Mouse (Mus musculus): Measurements from ENCODE around the gene Aanat. TPM values are rescaled to one million over a fixed set of nuclear protein-coding genes. Genes with fewer than 3 reads are reported as not detected.

Aanat gene
- total RNA-seq (2021), result not detected
- long read RNA-seq, experiment 1, result 0 reads
- long read RNA-seq, experiment 2, result 0 reads

- DNase-seq, result no peak
Observed at GRCm38 (mm10) chr11:116586310-116586709, at the start of gene Aanat. TSS of gene Aanat (plus strand) at chr11:116586432.

DNA sequence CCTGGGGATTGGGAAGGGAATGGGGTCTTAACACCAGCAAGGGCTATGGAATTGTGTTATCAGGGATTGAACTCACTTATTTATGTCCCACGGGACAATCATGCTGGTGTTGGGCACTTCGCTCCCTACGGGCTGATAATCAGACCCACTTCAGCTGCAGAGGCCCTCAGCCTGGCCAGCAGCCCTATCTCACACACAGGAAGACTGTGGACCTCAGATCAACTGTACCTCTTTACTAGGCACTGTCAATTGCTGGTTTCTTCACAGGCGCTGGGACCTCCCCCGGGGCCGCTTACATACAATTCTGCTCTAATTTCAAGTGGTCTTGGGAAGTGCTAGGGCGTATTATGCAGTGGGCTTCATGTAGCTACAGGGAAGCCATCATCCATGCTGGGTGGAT lies 49.5 kb upstream of the Aanat start:
- DNase-seq, result no peak

DNA sequence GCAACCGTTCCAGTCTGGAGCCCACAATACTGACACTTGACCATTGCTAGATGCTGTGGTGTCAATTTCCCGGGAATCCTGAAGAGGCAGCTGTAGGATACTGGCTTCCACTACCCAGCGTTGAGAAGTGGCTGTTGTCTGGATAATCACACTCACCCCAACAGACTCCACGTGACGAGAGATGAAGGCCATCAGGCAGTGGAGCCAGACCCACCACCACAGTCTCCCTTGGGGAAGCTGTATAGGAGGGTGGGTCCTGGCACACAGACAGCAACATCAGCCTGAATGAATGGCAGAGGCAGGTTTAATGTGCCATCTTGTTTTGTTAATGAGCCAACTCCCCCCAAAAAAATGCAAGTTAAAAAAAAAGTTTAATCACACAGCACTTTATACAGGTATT lies 48.8 kb upstream of the Aanat start:
- no peak for DNase-seq

DNA sequence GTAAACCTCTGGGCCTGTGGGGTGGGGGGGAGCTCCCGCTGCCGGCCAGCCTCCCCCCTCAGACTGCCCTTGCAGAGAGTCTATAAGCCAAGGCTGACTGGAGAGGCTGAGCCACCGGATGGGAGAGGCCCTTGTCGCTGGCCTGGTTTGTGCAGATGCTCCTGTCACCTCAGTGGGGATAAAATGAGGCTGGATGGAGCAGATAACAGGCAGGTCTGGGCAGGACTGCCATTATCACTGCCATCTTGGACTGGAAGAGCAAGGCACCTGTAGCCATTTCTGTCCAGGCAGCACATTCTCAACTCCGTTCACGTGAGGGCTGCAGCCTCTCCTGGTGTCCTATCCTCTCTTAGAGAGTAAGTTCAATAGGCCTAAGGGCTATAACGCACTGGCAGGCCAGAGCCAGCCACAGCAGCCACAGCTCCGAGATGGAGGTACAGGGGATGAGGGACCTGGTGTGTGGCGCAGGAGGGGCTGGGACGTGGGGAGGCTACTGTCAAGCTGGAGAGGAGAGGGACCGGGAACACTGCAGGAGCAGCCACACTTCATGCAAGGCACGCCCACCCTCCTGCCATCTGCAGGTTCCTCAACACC lies 48.0 kb upstream of the Aanat start:
- no peak for DNase-seq

- DNase-seq, result no peak
Observed at GRCm38 (mm10) chr11:116541183-116541582, 45.0 kb upstream of the Aanat start.

GRCm38 (mm10) chr11:116543110-116543509 lies 43.1 kb upstream of the Aanat start:
- DNase-seq, result no peak

DNA sequence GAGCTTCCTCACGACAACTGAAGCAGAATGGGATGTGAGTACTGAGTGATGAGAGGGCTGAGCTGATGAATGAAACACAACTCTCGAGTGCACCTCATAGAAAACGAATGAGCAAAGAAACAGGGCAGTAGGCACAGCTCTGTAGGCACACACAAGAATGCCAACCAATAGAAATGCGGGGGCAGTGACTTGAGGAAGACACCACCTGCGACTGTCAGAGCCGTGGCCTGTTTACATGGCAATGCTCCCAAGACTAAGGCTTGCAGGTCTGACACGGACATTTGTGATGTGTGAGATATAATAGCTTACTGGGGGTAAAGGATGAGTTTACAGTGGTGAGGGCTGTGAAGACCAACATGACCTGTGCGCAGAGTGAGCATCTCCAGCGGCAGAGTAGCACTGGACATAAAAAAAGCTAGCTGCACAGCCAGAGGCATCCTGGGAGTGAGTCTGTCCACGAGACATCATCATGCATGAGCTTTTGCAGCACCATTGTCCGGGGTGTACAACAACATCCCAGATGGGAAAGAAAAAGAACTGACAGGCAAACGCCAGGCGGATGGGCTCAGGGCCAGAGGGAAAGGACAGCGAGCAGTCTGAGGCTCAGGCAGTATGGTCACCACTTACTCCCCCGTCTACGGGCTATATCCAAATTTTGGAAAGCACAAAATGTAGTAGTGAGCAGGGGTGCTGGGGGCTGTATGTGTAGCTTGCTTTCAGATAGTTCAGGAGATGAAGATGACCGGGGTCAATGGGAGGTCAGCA lies 38.8 kb upstream of the Aanat start:
- DNase-seq, result no peak

DNA sequence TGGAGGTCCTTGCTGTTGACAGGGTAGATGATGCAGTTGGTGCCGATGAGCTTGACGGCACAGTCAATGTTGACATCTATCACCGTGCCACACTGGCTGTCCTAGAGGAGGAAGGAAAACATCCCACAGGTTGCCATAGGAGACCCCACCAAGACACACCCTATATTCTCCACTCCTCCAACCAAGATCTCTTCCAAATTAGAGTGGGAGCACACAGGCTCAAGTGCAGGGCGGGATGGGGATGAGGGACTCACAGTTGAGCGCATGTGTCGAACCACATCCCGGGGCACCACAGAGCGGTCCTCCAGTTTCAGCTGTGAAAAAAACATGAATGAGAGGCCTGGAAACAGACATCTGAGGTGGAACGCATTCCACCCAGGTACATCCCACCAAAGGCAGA lies 37.5 kb upstream of the Aanat start:
- no peak for DNase-seq

DNA sequence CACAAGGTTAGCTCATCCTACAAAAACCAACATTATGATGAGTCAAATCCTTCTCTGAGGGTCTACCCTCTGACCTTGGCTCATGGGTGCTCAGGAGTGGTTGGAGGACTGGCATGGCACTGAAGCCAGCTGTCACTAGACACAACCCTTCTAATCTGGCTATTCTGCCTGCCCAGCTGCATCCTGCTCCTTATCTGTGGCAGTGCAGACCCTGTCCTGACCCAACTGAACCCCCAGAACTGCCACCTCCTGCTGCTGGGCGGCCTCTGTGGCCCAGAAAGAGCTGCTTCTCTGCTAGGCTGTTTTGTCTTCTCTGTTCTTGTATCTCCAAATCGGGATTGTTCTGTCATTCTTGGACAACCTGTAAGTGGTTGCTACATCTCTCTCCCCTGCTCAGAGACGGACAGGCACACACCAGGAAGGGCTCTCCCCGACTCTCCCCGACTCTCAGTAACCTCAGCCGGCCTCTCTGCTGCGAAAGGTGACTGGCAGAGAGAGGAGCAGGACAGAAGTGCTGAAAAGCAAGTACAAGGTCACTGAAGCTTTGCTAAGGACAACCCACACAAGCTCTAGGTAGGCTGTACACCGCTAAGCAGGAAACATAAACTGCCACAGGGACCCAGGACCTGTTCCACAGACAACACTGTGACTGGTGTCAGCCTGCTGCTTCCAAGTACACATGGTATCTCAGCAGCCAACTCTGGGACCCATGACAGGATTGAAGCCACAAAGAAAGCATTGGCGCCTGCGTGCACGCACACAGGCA lies 36.8 kb upstream of the Aanat start:
- no peak for DNase-seq

GRCm38 (mm10) chr11:116550748-116551147 lies 35.5 kb upstream of the Aanat start:
- DNase-seq, result no peak

DNA sequence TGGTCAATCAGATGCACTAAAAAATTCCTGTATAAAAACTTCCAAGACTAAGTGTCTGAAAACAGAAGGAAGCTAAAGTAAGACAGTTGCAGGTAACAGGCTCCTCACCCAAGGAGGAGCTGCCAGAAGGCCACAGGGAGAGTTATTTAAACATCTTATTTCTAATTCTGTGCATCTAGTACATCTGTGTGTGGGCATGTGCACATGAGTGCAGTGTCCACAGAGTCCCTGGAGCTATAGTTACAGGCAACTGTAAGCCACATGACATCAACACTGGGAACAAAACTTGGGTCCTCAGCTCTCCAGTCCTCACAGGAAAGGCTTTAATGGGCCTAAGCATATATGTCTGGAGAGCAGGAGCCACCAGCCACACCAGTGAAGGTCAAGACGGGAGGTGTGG lies 34.0 kb upstream of the Aanat start:
- DNase-seq, result no peak

- DNase-seq, result no peak
Observed at GRCm38 (mm10) chr11:116554171-116554878, 31.9 kb upstream of the Aanat start.

- no peak for DNase-seq
Observed at GRCm38 (mm10) chr11:116555572-116555971, 30.7 kb upstream of the Aanat start.

DNA sequence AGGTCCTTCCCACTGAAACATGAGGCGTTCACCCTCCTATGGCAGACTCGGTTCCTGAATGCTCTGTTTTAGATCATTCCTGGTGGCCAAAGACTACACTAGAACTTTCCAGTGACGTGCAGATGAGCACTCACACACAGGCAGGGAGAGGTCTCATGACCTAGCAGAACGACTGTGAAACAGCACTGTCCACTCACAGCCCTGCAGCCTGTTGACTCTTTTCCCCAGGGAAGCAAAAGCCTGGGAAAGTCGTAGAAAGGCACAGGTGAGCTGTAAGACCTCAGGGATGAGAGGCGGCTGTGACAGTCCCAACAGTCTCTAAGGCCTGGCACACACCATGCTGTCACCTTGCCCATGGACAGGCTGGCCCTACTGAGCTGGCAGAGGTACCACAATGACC lies 29.9 kb upstream of the Aanat start:
- DNase-seq, result no peak

DNA sequence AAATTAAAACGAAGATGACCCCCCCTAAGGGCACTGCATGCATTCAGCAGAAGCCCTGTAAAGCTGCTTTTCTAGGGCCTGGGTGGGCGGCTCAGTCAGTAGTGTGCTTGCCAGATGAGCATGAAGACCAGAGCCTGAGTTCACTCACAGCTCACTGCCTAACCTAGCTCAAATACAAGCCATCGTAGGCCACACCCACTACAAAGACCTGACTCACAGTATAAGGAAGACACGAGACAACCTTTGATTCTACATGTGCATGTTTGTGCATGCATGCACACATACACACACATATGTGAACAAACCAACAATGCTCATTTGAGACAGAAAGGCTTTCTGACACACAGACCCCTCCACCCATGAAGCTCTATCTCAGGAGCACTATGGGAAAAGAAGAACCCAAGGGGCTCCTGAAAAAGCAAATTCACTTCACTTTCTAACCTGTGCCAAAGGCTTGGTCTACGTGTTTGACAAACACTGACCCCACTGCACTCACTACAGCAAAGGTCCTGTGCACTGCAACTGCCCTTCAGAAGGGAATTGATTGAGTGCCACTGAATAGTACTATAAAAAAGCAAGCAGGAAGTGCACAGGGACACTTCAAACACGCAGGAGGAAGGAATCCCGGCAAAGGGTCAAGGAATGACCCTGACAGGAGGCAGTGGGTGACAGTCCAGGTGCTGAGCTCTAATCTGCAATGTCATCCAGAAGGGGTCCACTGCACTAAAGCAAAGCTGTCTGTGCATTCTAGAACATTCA lies 20.8 kb upstream of the Aanat start:
- no peak for DNase-seq

DNA sequence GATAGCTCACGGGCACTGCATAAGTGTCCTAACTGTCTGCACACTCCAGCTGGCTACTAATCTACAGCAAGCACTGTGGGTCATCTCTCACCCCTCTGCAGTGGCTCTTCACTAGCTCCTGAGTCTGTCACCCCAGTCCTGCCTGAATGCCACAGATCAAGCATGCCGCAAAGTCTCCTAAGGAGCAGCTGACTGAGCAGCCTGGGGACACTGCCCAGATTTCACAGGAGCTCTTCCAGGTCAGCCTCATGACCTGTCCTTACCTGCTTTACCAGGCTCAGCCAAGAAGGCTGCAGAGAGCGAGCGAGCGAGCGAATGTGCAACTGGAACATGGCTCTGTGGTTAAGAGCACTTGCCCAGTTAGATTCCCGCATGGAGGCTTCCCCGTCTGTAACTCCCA lies 18.7 kb upstream of the Aanat start:
- DNase-seq, result no peak

DNA sequence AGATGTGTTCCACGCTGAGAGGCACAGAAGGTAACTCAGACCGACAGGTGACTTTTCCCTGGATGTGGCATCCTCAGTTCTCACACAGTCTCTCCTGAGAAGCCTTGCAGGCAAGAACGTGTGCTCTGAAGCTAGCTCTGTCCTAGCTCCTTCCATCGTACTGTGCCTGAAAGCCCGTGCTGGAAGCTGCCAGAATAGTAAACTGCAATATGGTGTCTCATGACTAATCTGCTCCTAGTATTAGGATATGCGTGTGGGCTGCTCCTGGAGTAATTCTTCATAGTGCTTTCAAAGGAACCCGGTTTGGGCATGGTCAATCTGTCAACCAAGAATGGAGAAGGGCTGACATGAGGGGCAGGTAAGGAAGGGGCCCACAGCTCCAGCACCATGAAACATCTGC lies 15.4 kb upstream of the Aanat start:
- no peak for DNase-seq

DNA sequence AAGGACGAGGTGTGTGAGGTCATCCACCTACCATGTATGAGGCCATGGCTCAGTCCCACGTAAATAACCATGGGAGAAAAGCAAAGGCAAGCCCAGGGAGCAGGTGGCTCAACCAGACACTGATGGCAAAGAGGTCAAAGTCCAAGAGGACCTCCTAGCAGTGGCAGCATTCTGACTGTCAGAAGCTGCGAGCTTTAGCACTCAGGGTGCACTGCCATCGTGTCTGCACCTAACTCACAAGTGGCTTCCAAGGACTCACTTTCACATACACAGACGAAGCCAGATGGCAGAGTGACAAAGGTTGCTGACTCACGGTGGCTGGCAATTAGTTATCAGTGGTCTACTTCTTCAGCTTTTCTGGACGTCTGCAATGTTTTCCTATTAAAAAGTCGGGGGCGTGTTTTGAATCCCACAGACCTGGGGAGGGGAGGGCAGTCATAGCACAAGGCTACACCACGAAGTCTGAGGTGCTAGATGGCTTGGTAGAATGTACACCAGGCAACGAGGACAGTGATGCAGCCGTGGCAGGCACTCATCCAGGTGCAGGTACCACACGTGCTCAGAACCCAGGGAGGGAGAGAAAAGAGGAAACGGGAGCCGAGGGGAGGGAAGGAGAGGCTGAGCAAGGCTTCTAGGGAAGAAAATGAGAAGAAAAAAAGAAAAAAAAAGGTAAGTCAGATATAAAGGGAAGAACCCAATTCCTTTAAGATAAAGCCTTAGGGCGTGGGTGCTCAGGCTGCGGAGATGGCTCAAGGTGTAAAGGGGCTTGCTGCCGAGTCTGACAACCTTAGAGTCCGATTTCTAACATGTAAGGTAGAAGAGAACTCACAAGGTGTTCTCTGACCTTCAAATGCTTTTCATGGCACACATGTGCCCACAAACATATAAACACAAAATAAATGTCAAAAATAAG lies 14.2 kb upstream of the Aanat start:
- no peak for DNase-seq

- no peak for DNase-seq
Observed at GRCm38 (mm10) chr11:116572756-116573543, 13.3 kb upstream of the Aanat start.

GRCm38 (mm10) chr11:116574486-116574885 lies 11.7 kb upstream of the Aanat start:
- DNase-seq, result no peak

Data from gastrocnemius, postnatal 25 days (tissue).